Mouse (Mus musculus) cerebellum, postnatal 25 days (tissue): ENCODE data around the gene Mrps17.
"Not testable (repeated sequence)": the region's sequence is repeated elsewhere in the genome, so short reads cannot be mapped to it uniquely, and the experiment has no call there.

Source experiments
- DNase-seq, 2 experiments: peaks; one replicate each; pipeline ENCODE4 v3.0.0; 2021; ENCODE audit warnings: mixed read lengths in 2 of 2

Gene Mrps17

DNA sequence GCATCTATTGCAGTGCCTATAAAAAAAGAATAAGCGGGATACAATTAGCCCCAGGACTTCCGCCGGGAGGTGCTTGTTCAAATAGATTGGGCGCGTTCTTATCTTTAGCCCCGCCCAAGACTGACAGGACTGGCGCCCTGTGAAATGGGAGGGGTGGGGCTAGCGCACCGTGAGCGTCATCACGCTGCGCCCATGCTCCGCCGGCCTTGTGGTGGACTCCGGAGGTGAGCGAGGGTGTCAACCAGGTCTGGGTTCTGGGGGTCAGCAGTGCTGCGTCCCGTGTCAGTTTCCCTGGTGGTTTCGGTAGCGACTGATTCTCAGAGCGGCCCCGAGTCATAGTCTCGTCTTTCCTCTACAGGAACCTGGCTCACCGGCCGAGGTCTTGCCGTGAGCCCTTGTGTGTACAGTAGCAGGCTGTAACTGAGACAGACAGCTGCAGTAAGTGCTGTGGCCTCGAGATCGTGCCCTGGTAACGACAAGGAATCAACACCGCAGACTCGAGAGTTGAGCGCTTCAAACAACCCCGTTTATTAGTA lies at the start of gene Mrps17:
TSS of gene Mrps17 (plus strand) at position 172 of the 536 bp plus-strand sequence.
- DNase-seq, result peak; percentile 92 to 95

DNA sequence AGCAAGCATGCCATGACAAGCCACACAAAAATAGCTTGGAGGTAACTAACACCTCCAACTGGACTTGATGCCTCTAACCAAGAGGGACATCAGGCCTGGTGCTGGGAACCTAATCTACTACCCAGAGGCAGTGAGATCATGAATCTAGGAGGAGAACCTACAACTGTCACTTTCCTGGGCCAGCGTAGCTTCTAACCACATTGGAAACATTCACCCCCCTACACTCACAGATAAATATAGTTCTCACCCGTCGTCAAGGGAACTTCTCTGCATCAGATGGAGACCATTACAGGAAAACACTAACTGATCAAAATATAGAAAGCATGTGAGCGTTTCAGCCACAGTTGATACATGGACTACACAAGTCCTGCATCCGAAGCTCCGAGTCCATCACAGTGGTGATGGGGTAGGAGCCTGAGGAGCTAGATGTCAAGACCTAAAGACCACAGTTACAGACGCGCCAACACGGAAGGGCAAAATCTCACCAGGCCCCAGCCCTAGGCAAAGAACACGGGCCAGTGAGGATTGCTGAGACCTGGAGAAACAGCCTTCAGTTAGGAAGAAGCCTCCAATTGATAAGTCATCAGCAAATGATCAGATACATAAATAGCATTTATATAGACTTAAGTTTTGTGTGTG lies 48.9 kb upstream of the Mrps17 start:
- no peak for DNase-seq

DNA sequence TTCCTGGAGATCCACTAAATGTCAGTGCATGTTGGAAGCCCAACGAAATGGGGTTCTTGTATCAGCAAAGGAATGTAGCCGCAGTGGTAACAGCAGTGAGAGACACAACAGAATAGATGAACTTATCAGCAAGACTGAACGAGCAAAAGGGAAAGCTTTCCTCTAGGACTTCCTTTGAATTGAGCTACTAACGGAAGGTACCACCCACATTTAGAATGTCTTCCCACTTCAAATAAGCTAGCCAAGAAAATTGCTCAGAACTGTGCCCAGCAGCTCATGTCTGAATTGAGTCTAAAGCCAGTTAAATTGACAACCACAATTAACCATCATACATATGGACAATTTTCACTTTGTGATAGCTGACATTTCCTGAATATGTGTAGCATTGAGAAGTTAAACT lies 47.4 kb upstream of the Mrps17 start:
- no peak for DNase-seq

DNA sequence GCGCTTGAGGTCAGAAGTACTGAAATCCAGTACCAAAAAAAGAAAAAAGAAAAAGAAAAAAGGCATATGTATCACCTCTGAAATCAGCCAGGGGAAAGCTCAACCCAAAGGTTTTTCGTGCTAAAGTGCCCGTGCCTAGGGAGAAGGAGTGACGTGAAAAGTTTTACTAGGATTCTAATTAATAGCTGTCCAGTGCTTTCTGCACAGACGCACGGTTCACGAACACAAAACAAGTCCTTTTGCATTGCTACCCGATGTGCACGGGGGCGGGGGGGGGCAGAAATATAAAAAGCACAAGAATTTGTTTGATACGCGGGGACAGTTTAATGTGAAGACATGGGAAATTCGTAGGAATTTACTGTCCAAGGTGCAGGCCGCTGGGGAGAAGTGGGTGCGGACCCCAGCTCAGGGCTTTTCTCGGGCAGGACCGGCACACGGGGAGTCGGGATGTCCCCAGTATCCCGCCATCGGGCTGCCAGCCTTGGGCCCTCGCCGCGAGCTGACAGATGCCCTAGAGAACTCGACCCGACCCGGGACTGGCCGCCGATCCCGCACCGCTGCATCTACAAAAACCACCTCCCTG lies 45.8 kb upstream of the Mrps17 start:
- DNase-seq, result no peak

DNA sequence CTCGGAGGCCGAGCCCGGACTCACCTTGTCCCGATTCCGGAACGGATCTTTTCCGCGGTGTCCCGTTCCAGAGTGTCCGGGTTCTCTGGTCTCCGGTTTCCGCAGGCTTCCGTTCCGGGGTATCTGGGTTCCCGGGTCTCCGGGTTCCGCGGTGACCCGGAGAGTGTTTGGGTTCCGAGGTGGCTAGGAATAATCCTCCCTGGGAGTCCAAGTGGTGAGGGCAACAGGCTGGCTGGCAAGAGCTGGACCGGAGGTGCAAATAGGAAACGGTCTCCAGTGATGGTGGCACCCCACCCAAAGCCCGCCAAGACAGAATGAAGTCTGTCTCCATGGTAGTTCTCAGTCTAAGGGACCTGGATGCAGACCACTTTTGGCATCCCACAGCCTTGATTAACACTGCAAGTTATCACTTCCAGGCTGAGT lies 45.2 kb upstream of the Mrps17 start, which contains the start of gene Zfp11:
TSS of gene Zfp11 (minus strand) at position 64 of the 423 bp plus-strand sequence.
- DNase-seq, result peak; percentile 91 to 92

DNA sequence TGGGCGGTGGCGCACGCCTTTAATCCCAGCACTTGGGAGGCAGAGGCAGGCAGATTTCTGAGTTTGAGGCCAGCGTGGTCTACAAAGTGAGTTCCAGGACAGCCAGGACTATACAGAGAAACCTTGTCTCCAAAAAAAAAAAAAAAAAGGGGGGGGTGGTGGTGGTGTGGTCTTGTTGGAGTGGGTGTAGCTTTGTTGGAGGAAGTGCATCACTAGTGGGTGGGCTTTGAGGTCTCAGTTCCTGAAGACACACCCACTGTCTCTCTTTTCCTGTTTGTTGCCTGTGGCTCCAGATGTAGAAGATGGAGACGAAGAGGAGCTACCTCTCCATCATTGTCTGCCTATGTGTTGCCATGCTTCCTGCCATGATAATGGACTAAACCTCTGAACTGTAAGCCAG lies 30.2 kb upstream of the Mrps17 start:
- DNase-seq, result not testable (repeated sequence)

DNA sequence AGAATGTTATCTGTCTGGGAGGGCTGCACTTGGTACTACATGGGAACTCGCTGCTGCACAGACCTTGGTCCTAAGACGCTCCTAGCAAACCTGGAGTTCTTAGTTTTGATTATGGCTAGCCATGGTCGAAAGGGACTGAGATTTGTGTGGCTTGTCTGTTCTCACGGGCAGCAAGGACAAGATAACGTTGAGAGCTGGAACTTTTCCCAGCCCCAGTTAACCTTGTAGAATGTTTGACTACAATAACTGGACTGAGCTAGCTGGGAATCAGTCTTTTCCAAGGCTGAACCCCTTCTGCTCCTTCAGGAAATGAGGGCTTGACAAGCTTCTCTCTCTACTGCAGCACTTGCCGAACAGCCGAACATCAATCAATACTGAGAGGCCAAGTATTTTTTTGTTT lies 27.7 kb upstream of the Mrps17 start:
- no peak for DNase-seq

DNA sequence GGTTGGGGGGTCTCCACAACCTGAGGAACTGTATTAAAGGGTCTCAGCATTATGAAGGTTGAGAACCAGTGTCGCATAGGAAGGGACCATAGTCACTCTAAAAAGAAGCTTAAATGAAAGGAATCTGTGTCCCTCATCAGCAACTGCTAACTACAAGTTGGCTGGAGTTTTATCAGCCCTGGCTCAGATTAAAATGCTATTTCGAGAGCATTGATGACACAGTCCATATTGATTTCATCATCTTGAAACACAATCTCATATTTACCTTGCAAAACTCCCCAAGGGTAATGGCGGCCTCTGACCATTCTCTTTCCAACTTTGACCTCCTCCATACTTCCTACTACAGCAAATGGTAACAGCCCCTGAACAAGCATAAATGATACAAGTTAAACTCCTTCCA lies 24.8 kb upstream of the Mrps17 start:
- no peak for DNase-seq

DNA sequence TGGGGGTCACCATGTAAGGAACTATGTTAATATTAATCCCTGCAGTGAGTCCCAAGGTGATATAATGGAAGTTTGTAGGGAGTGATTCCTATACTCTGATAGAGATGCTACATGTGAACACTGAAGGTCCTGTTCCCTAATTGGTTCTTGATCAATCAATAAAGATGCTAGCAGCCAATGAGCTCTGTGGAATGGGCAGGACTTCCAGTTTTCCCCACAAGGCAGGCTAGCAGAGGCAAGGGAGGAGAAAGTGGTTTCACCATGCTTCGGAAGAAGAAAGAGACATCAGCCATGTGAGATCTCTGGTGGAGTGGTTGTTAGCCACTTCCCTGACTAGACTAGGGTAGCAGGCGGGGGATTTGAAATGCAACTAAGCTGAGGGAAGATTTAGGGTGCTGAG lies 14.8 kb upstream of the Mrps17 start:
- DNase-seq, result no peak

DNA sequence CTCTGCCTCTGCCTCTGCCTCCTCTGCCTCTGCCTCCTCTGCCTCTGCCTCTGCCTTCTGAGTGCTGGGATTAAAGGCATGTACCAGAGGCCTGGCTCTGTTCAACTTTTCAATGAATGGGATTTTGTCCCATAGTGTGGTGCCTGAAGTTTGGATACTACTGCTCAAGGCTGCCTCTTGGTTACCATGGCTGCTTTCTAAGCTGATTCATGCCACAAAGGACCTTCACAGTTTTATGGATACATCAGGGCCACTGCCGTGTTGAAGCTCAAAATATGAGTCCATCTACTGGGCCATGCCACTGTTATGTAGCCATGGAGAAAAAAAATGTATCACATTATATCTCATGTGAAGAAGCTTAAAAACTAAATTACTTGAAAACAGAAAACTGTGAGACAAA lies 13.6 kb upstream of the Mrps17 start:
- DNase-seq, result no peak

DNA sequence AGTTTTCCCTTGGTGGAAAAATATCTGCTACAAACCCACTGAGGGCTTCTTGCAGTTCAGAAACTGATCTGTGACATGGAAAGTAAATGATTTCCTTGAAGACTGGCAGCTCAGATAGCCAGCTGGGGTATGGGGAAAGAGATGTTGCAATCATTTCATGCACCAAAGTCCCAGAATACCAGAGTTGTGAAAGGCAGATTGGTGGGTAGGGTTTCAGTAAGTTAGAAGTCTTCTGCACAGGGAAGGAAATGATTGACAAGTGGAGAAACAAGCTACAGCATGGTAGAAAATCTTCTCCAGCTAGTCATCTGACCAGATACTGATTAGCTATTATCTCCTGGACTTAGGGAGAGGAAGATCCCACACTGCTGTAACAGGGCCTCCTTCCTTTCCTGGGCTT lies 11.9 kb upstream of the Mrps17 start:
- DNase-seq, result no peak

DNA sequence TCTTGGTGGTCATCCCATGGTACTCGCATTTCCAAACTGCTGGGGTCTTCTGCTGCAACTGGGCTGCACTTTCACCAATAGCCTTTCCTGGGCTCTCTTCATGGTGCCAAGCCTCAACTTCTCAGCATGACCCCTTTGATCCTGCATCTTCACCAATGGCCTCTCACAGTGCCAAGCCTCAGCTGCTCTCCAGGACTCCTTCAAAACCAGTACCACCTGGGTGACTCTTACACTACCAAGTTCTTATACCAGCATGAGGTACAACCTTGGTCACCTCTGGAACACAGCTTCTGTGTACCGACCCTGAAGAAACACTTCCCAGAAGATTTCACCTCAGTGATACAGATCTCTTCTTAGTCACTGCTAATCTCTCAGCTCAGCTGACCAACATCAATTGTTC lies 6.9 kb upstream of the Mrps17 start, which contains the start of gene Sept14:
TSS of gene Sept14 (minus strand) at position 101 of the 400 bp plus-strand sequence.
- no peak for DNase-seq

DNA sequence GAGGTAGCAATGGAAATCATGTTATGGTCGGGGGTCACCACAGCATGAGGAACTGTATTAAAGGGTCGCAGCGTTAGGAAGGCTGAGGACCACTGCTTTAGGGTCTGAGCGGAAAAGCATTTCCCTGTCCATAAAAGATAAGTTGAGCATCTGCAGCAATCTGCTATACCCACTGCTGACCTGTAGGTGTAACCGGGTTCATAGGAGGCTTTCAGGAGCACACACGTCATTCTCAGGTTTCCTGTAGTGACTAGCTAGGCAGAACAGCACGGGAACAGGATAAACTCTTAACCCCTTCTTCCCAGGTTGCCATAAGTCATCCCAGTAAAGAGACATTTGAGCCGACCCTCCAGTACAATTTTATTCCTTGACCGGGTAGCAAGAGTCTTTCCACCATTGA lies 1.7 kb downstream of the Mrps17 start:
- DNase-seq, result no peak

DNA sequence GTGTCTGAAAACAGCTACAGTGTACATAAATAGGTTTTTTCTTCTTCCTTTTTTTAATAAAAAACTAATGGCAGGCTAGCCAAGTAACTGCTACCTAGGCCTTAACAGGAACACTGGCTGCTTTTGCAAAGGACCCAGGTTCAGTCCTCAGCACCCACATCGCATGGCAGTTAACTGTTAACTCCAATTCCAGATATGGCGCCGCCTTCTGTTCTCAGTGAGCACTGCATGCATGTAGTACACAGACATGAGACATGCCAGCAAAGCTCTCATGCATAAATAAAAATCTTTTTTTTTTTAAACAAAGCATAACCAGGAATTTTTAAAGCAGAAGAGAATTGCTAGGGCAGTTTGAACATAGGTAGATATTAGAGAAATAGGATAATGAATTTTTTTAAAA lies 4.9 kb downstream of the Mrps17 start:
- no peak for DNase-seq

DNA sequence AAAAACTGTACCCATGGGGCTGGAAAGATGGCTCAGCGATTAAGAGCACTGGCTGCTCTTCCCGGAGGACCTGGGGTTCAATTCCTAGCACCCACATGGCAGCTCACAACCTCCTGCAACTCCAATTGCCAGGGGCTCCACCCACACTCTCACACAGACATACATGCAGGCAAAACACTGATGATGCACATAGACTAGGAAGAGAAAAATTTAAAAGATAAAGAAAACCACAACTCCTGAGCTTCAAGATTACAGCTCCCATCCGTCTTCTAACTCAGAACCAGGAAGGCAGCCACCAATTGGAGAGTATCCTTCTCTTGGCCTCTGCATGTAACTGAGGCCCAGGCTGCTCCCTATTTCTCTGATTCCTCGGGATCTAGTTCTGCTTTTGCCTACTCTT lies 9.0 kb downstream of the Mrps17 start:
- no peak for DNase-seq

DNA sequence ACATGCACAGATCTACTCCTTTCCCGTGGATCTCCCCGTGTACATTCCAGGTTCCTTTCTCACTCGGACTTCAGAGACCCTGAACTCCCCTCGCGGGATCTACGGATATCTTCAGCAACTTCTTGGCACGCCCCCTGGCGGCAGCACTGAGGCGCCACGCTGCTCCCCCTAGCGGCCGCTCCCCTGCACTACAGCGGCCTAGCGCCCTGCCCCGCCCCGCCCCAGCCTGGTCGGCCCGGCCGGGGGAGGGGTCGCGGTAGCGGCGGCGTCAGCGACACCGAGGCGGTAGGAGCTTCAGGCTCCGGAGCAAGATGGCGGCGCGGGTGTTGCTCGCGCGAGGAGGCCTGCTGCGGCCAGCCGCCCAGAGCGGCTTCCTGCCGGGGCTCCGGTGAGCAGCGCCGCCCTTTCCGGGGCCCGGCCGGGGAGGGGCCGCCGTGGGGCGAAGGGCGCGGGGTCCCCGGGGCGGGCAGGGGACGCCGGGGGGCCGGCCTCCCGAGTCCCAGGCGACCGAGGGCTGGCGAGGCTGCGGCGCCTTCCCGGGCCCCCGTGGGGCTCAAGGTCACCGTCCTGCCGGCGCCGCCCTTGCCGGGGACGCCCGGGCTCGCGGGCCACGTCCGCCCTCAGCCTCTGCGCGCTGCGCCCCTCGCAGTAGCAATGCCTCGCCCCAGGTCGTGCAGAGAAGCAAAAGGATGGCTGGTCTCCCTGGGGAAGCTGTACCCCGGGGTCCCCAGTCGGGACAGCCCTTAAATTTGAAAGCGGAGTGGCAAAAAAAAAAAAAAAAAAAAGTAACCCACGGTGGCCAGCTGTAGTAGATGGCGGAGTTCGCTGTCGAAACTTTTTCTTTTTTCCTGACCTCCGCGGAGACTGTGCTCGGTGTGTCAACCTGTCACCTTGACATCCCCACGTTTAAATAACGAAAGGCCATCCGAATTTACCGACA lies 9.8 kb downstream of the Mrps17 start, which contains the start of gene Nipsnap2:
TSS of gene Nipsnap2 (plus strand) at position 230 of the 940 bp plus-strand sequence.
- DNase-seq, result peak; percentile 96 to 98

DNA sequence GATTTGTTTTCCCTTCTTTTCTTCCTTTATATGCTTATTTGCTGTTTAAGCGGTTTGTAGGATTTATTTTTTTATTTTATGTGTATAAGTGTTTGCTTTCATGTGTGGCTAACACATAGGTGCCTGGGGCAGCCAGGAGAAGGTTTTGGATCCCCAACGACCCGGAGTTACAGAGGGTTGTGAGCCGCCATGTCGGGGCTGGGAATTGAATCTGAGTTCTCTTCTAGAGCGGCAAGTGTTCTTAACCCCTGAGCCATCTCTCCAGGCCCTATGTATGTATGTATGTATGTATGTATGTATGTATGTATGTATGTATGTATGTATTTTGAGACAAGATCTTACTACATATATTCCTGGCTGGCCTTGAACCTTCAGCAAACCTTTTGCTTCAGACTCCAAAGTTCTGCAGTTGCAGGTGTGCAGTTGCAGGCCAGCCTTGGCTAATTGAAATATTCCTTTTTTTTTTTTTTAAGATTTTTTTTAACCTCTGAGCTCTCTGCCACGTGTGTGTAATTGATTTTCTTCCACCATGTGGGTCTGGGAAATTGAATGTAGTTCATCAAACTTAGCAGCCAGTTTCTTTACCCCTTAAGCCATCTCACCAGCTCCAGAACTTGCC lies 10.6 kb downstream of the Mrps17 start:
- peak; percentile 38 to 49 for DNase-seq

DNA sequence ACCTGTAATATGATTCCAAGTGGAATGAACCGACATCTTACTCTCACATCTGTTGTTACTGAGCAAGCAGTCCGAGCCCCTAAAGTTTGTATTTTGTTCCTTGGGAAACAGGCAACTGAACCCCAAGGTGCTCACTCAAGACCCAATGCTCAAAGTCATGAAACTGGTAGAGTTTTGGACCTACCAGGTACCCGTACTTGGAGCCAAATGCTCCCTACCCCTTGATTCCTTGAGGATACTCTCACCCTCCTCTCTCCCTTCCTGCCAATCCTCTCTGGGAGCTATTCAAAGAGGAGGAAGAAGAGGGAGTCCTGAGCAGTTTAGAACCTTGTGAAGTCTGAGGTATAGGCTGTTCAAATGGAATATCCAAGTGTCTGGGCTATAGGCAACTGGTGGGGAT lies 11.5 kb downstream of the Mrps17 start:
- no peak for DNase-seq

DNA sequence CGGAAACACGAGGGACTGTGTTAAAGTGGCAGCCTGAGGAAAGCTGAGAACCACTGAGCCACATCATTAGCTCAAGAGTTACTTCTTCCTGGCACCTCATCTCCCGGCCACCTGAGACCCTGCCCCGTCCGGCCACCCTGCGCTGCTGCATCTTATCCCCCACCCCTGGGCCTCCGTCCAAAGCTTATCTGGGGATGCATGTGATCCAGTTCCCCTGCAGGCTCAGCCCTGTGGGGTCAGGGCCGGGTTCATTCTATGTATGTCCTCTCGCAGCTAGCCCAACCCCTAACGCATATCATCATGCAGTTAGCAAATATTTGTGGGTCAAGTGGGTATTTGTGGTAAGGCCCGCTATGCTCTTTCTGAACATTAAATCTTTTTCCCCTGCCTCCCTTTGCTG lies 14.0 kb downstream of the Mrps17 start:
- DNase-seq, result peak; percentile 27 to 47

DNA sequence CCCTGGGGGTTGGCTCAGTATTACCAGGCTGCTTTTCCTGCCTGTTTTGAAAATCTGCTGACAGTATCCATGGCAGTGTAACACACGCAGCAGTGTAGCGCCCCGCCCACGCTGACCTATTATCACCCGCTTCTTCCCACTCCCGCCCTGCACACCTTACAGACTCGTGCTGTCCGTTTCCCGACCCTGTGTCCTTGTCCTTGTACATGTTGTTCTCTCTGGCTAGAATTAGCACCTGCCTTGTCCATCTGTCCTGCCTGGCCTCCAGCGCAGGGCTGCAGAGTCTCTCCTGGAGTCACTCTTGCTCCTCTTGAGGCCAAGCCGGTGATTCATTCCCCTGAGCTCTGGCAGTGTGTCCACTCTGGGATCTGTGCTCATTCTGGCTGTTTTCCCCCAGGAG lies 15.0 kb downstream of the Mrps17 start:
- DNase-seq, result peak; percentile 84 to 85

DNA sequence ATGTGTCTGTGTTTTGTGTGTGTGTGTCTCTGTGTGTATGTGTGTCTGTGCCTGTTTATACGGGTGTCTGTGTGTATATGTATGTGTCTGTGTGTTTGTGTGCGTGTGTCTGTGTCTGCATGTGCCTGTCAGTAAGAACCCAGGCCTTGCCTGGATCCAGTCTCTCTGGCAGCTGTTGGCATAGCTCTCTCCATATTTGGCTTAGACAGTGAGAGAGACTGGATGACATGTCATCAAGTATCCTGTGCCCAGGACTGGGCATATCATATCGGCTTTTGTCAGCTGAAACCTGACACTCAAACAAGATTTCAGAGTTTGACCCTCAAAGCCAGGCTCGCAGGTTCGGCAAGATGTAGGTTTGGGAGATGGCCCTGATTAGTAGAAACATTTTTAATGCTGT lies 15.7 kb downstream of the Mrps17 start:
- DNase-seq, result peak; percentile 33 to 40

DNA sequence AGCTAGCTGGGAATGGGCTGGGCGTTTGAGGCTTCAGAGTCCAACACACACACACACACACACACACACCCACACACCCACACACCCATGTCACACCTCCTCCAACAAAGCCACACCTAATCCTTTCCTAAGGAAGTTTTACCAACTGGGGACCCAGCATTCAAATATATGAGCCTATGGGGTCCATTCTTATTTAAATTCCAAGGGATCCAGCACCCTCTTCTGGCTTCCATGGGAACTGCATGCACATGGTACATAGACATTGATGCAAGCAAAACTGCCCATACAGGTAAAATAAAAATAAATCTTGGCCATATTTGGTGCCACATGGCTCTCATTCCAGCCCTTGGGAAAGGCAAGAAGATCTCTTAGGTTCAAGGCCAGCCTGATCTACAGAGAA lies 25.7 kb downstream of the Mrps17 start:
- peak; percentile 28 to 60 for DNase-seq
